Mouse (Mus musculus) hindbrain, postnatal 0 days (tissue): ENCODE measurements at regions not wholly inside any gene's neighbourhood (a gene's known extent, or its start where the extent isn't known, plus 50 kb on each side); places are given as distances from the start of the nearest gene placed in this dataset.

Experiments
- ATAC-seq: fragments of 200-750 bp; cut with Nextera tagmentation; 2 replicates; pipeline ENCODE4 v1.8.0; 2017; ENCODE audit warnings: mild to moderate bottlenecking, moderate TSS enrichment, moderate library complexity
- DNase-seq: peaks from one replicate; pipeline ENCODE4 v3.0.0-alpha.2; 2015; ENCODE audit warnings: low spot score
- H3K27ac ChIP-seq: fragments of 300-500 bp; sonication (generic); 2 replicates; pipeline ENCODE4 v1.5.1; 2014; ENCODE audit warnings: mild to moderate bottlenecking
- H3K27me3 ChIP-seq: fragments of 300-500 bp; sonication (generic); 2 replicates; pipeline ENCODE4 v1.6.1; 2014; ENCODE audit warnings: low read length, mixed read lengths; ENCODE audit not compliant: insufficient read depth
- H3K36me3 ChIP-seq: fragments of 300-500 bp; sonication (generic); 2 replicates; pipeline ENCODE4 v1.6.1; 2014; ENCODE audit warnings: low read length, mixed read lengths; ENCODE audit not compliant: insufficient read depth
- H3K4me1 ChIP-seq: fragments of 300-500 bp; sonication (generic); 2 replicates; pipeline ENCODE4 v1.6.1; 2014; ENCODE audit warnings: antibody characterized with exemption, low read length, mixed read lengths; ENCODE audit not compliant: insufficient read depth
- H3K4me2 ChIP-seq: fragments of 300-500 bp; sonication (generic); 2 replicates; pipeline ENCODE4 v1.6.1; 2014; ENCODE audit warnings: low read depth, mild to moderate bottlenecking, low read length, moderate library complexity, mixed read lengths
- H3K4me3 ChIP-seq: fragments of 300-500 bp; sonication (generic); 2 replicates; pipeline ENCODE4 v1.5.1; 2014; ENCODE audit warnings: low read length
- H3K9ac ChIP-seq: fragments of 300-500 bp; sonication (generic); replicated peaks from 2 replicates; pipeline ENCODE4 v1.6.1; 2014; ENCODE audit warnings: mild to moderate bottlenecking, low read length, moderate library complexity, mixed read lengths
- H3K9me3 ChIP-seq: fragments of 300-500 bp; sonication (generic); 2 replicates; pipeline ENCODE4 v1.6.1; 2016; ENCODE audit warnings: low read length, mixed read lengths
- CTCF ChIP-seq: IDR thresholded peaks from 2 replicates; pipeline ENCODE4 v1.5.1; 2016; ENCODE audit warnings: antibody characterized with exemption, control low read depth, low read depth
- WGBS: fragments of 180-500 bp; shearing (Covaris S2); extraction: QIAGEN DNeasy Blood & Tissue Kit; methylation state at CpG from one replicate; pipeline ENCODE4 v1.1.7; 2014; 5-methylcytosine and 5-hydroxymethylcytosine counted together

- Histone ChIP-seq H3K27me3 (no peaks in the 10 kb centered on the region), H3K4me2 (no peak overlapping the region), H3K4me1 (0 out of 2 replicates have a peak, but pooled peaks cover 4% of the 10 kb centered on the region), H3K27ac (no peak overlapping the region), H3K9ac (no peak overlapping the region), H3K36me3 (no peaks in the 10 kb centered on the region), H3K9me3 (no peaks in the 10 kb centered on the region), H3K4me3 (no peak overlapping the region)
- ATAC-seq (no peak), DNase-seq (peak; percentile 35)
- TF ChIP-seq CTCF = no peak
- 61% methylated on average over 1 of the region's 1 CpGs for WGBS
Observed at GRCm38 (mm10) chr6:147919697-147920096, 127.4 kb upstream of the Far2 start.

- TF ChIP-seq CTCF = no peak
- Histone ChIP-seq H3K27ac (no peak overlapping the region), H3K4me1 (0 out of 2 replicates have a peak, but pooled peaks cover 4% of the 10 kb centered on the region), H3K4me2 (no peak overlapping the region), H3K4me3 (no peak overlapping the region), H3K27me3 (no peaks in the 10 kb centered on the region), H3K36me3 (no peaks in the 10 kb centered on the region), H3K9ac (no peak overlapping the region), H3K9me3 (no peaks in the 10 kb centered on the region)
- DNase-seq (no peak), ATAC-seq (no peak)
- 79% methylated on average over 5 of the region's 5 CpGs for WGBS
Observed at GRCm38 (mm10) chr6:147921091-147921490, 126.0 kb upstream of the Far2 start.

- Histone ChIP-seq H3K4me3 (no peak overlapping the region), H3K9me3 (no peaks in the 10 kb centered on the region), H3K36me3 (no peaks in the 10 kb centered on the region), H3K4me2 (no peak overlapping the region), H3K4me1 (0 out of 2 replicates have a peak, but pooled peaks cover 4% of the 10 kb centered on the region), H3K27me3 (no peaks in the 10 kb centered on the region), H3K27ac (no peak overlapping the region), H3K9ac (no peak overlapping the region)
- no peak for TF ChIP-seq CTCF
- WGBS = 79% methylated on average over 5 of the region's 5 CpGs
- DNase-seq = no peak
- no peak for ATAC-seq
Observed at GRCm38 (mm10) chr6:147922506-147922905, 124.6 kb upstream of the Far2 start.

- ATAC-seq = no peak
- Histone ChIP-seq H3K4me3 (no peak overlapping the region), H3K27me3 (no peaks in the 10 kb centered on the region), H3K27ac (no peak overlapping the region), H3K4me1 (0 out of 2 replicates have a peak, but pooled peaks cover 4% of the 10 kb centered on the region), H3K9me3 (no peaks in the 10 kb centered on the region), H3K9ac (no peak overlapping the region), H3K4me2 (no peak overlapping the region), H3K36me3 (no peaks in the 10 kb centered on the region)
- no peak for DNase-seq
- WGBS = 92% methylated on average over 8 of the region's 8 CpGs
- TF ChIP-seq CTCF = no peak
Observed at GRCm38 (mm10) chr6:147923246-147923645, 123.8 kb upstream of the Far2 start.

GRCm38 (mm10) chr6:147928951-147929350 is 118.1 kb upstream of the Far2 start:
- H3K27ac ChIP-seq = no peak overlapping the region
- H3K36me3 ChIP-seq = no peaks in the 10 kb centered on the region
- ATAC-seq (no peak), DNase-seq (no peak)
- H3K27me3 ChIP-seq = no peaks in the 10 kb centered on the region
- no peak overlapping the region for H3K9ac ChIP-seq
- no peaks in the 10 kb centered on the region for H3K4me1 ChIP-seq
- H3K4me2 ChIP-seq = no peak overlapping the region
- TF ChIP-seq CTCF = no peak
- H3K9me3 ChIP-seq = no peaks in the 10 kb centered on the region
- H3K4me3 ChIP-seq = no peak overlapping the region

- H3K36me3 ChIP-seq = no peaks in the 10 kb centered on the region
- no peaks in the 10 kb centered on the region for H3K4me1 ChIP-seq
- H3K9ac ChIP-seq = no peak overlapping the region
- no peak for TF ChIP-seq CTCF
- ATAC-seq (no peak), DNase-seq (no peak)
- no peaks in the 10 kb centered on the region for H3K27me3 ChIP-seq
- WGBS = 70% methylated on average over 3 of the region's 3 CpGs
- no peak overlapping the region for H3K4me3 ChIP-seq
- H3K4me2 ChIP-seq = no peak overlapping the region
- H3K27ac ChIP-seq = no peak overlapping the region
- H3K9me3 ChIP-seq = no peaks in the 10 kb centered on the region
Observed at GRCm38 (mm10) chr6:147944020-147944419, 103.0 kb upstream of the Far2 start.

GRCm38 (mm10) chr6:147944940-147945676 is 102.0 kb upstream of the Far2 start:
- Histone ChIP-seq H3K36me3 (no peaks in the 10 kb centered on the region), H3K4me1 (no peaks in the 10 kb centered on the region), H3K9ac (no peak overlapping the region), H3K9me3 (no peaks in the 10 kb centered on the region), H3K27ac (no peak overlapping the region), H3K4me2 (no peak overlapping the region), H3K27me3 (no peaks in the 10 kb centered on the region), H3K4me3 (no peak overlapping the region)
- TF ChIP-seq CTCF = no peak
- 76% methylated on average over 4 of the region's 4 CpGs for WGBS
- no peak for ATAC-seq
- no peak for DNase-seq
